Mouse (Mus musculus) Patski (cell line): ENCODE measurements at regions not wholly inside any gene's neighbourhood (a gene's known extent, or its start where the extent isn't known, plus 50 kb on each side); places are given as distances from the start of the nearest gene placed in this dataset.

Experiments
- ATAC-seq: fragments of 100-300 bp; one replicate; pipeline ENCODE4 v1.8.0; 2021
- CTCF ChIA-PET: fragments of 350-600 bp; sonication (Branson Sonifier 250); formaldehyde crosslinking; loops from one replicate; lab custom pipeline; 2022; ENCODE audit warnings: inconsistent platforms; lab: Charles Lee
- POLR2A ChIA-PET: fragments of 350-600 bp; sonication (Branson Sonifier 250); formaldehyde crosslinking; loops from one replicate; lab custom pipeline; 2022; ENCODE audit warnings: antibody characterized with exemption, inconsistent platforms; lab: Charles Lee
- DNase-seq: peaks from one replicate; pipeline ENCODE4 v3.0.0-alpha.2; 2011; ENCODE audit warnings: low read depth, low spot score
- H3K27me3 ChIP-seq: fragments of 371-371 bp; one replicate; pipeline ENCODE4 v1.5.1; 2021
- CTCF ChIP-seq: fragments of 100-300 bp; IDR thresholded peaks from one replicate; pipeline ENCODE4 v1.5.1; 2021
- in situ Hi-C: fragments of 300-500 bp; cut with MboI; formaldehyde crosslinking; loops from 3 replicates; pipeline ENCODE4 v1.11.1; 2018; ENCODE audit warnings: low pct_unique_long_range_greater_than_20kb, mixed read lengths

DNA sequence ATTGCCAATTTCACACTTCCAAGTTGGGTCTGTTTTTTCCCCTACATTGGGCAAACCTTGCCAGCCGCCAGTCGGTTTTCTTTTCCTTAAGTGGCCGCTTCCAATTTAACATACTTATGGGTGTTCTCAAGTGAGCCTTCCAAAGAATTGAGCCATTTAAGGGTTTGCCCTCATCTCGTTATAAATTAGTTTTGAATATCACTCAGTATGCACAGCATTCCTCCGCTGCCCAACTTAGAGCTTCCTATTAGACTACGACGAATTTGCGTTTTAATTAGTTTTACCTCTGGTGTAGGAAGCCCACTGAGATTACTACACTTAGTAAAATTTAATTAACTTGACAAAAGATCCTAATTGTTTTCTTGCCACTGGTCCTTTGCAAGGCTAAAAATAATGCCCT is 209.9 kb downstream of the Cdh11 start:
- ChIA-PET POLR2A (no interaction called here), CTCF (interaction anchor here (3.0 kb wide), 1 partner anchor 9 kb away, joined by 6 read pairs; no protein-coding TSS in a partner anchor)
- in situ Hi-C loops: no loop called here
- no peak for DNase-seq
- no peak for TF ChIP-seq CTCF
- no peak for ATAC-seq
- peaks cover 29% of the 10 kb centered on the region for H3K27me3 ChIP-seq

DNA sequence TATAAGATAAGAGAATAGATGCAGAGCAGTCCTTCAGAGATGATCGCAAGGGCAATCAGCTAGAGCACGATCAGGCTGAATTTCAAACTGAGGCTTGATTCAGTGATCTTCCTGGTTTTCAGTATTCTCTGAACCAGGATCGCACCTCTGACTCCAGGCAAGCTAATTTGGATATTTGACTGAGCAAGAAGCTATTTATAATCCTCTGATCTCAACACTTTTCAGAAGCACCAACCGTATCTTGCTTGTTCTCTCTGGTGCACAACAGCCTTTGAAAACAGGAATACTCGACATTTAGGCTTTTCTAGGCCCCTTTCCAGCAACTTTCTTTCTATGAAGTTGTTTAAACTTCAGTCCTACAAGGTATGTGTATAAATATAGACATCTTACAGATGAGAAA is 217.7 kb downstream of the Cdh11 start:
- H3K27me3 ChIP-seq: peaks cover 22% of the 10 kb centered on the region
- ChIA-PET POLR2A (no interaction called here), CTCF (no interaction called here)
- ATAC-seq: no peak
- no peak for TF ChIP-seq CTCF
- in situ Hi-C loops: no loop called here
- DNase-seq: no peak

DNA sequence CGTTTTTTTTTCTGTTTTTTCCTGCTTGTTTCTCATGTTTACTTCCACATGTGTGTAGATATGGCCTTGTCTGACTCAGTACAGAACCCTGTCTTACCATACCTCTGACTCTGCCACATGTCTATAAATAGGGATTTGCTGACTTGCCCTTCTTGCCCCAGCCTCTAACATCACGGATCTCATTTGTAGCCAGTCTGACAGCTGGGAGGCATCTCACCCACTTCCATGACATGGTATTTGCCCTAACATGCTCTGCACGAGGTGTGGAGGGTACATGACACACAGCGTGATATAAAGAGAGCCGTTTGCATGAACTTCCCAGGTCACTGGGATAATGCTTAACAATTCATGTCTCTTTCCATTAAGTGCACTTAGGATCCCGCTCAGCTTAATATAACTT is 231.2 kb downstream of the Cdh11 start:
- DNase-seq: no peak
- CTCF ChIA-PET: no interaction called here
- in situ Hi-C loops: no loop called here
- H3K27me3 ChIP-seq: peaks cover 3% of the 10 kb centered on the region
- POLR2A ChIA-PET: interaction anchor here (0.6 kb wide), 1 partner anchor 54 kb away, joined by 7 read pairs; no protein-coding TSS in a partner anchor
- no peak for TF ChIP-seq CTCF
- ATAC-seq: no peak

DNA sequence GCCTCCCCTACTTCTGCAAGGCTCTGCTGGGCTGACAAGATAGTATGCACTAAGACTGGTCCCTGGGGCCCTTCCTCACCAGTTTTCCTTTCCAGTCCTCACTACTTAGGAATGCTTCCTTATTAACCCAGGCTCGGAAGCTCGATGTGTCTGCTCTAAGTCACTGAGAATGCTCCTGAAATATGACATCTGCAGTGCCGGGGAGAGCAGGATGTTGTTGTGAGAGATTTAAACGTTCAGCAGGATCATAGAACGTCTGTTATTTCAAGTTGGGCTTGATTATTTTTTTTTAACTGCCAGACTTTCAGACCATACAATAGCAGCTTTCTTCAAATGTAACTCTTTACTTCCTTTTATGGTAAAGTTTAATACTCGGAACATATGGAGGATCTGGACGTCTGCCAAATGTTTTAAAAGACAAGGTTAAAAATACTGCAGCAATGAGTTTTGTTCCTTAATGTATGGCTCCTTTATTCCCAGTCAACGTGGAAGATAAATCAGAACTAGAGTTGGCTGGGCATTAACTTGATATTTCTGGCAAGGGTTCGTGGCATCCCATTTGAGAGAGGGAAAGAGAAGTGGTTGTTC is 232.0 kb downstream of the Cdh11 start:
- no peak for ATAC-seq
- peaks cover 3% of the 10 kb centered on the region for H3K27me3 ChIP-seq
- POLR2A ChIA-PET: no interaction called here
- no peak for DNase-seq
- in situ Hi-C loops: no loop called here
- CTCF ChIA-PET: no interaction called here
- TF ChIP-seq CTCF: no peak

DNA sequence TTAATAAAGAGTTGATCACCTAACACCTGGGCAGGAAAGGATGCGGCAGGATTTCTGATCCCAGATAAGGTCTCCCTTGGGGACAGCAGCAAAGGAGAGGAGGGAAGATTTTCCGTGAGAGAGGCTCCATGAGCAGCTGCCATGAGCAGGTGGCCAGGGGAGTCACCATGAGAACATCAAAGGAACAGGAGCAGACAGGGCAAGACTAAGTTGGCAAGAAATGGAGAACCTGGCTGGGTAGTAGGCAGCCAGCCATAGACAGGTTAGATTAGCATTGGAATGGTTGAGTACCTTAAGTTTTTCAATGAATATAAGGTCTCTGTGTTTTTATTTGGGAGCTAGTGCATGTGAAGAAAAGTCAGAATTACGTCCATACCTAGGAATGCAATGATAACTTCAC is 246.6 kb downstream of the Cdh11 start:
- ATAC-seq (no peak), DNase-seq (no peak)
- in situ Hi-C loops: no loop called here
- ChIA-PET POLR2A (no interaction called here), CTCF (no interaction called here)
- no peak for TF ChIP-seq CTCF
- H3K27me3 ChIP-seq: peaks cover 5% of the 10 kb centered on the region

DNA sequence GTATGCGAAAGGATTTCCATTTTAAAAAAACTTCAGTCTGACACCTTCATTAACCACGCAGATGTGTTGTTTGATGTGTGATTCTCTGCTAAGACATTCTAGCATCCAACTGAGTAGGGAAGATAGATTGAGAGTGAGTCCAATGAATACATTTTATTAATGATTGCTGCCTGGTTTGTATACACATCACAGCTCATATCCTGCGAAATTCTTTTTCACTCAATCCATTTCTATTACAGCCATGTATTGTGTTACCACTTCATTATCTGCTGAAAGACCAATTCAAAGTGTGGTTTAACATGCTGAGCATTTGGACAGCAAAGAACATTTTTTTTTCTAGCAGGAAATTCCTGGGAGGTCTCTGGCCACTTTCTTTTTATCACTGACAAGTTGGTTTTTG is 247.4 kb downstream of the Cdh11 start:
- ATAC-seq: no peak
- TF ChIP-seq CTCF: no peak
- in situ Hi-C loops: no loop called here
- DNase-seq: no peak
- ChIA-PET CTCF (no interaction called here), POLR2A (no interaction called here)
- H3K27me3 ChIP-seq: peaks cover 5% of the 10 kb centered on the region

DNA sequence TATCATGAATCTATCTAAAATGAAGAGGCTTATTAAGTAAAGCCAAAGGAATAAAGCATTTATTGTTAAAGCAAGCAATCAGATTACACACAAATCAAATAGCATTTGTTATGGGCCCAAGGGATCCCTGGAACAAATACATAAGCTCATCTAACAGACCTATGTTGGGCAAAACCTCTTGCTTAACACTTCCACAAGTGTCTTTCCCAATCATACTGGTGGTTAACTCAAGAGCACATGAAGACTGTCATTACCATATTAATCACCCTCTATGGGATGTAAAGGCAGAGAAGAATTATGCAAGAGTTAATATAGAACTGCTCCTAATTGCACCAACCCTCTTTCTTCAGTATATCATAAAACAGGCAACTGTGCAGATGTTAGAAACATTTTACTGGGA is 267.0 kb downstream of the Cdh11 start:
- POLR2A ChIA-PET: no interaction called here

DNA sequence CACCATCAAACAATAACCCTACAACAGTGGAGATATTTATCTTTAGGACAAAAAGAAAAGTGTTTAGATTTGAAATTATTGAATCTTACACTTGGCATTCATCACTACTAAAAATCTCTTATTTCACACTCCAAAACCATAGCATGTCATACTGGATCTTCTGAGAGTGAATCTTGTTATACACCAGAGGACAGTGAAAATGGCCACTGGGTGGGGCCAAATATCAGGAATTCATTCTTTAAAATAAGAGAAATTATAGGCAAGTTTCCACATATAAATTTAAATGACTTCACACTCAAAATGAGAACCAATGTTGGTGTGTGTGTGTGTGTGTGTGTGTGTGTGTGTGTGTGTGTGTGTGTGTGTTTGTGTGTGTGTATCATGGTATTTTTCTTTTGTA is 269.7 kb downstream of the Cdh11 start:
- DNase-seq: no peak
- in situ Hi-C loops: loop anchor here (5.0 to 25.0 kb wide), 2 partner anchors 267 to 1522 kb away; no protein-coding TSS in a partner anchor
- peak; percentile 25 for TF ChIP-seq CTCF
- no peak for ATAC-seq
- H3K27me3 ChIP-seq: peaks cover 36% of the 10 kb centered on the region
- ChIA-PET POLR2A (no interaction called here), CTCF (no interaction called here)

More for the DNA sequence above, 267.0 kb downstream of the Cdh11 start:
- no peak for DNase-seq
- TF ChIP-seq CTCF: no peak
- CTCF ChIA-PET: no interaction called here
- in situ Hi-C loops: loop anchor here (5.0 to 25.0 kb wide), 2 partner anchors 264 to 1519 kb away; no protein-coding TSS in a partner anchor
- no peak for ATAC-seq
- H3K27me3 ChIP-seq: peaks cover 37% of the 10 kb centered on the region

DNA sequence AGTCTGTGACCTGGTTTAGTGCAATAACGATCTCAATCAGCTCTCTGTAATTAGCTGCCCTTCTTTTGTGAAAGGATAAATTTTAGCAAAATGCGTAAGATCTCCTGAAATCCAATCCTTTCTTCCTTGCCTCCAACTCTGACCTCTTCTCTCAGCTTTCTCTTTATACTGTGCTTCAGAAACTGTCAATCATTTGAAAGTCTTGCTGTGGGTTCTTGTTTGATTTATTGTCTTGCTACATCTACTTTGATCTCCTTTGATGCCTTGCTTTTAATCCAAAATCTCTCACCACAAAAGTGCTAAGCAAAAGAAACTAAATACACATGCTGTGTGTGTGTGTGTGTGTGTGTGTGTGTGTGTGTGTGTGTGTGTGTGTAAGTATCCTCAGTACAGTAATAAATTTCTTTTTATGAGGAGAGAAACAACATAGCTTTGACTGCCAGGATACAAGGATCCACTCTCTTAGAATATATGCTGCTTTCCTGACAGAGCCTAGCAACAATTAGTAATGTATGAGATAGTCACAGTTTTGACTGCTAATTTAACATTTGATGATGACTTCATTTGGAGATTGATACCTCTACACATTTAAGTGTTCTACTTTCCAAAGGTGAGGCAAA is 270.5 kb downstream of the Cdh11 start:
- H3K27me3 ChIP-seq: peaks cover 38% of the 10 kb centered on the region
- ATAC-seq: no peak
- ChIA-PET POLR2A (no interaction called here), CTCF (interaction anchor here (0.6 kb wide), 1 partner anchor 11 kb away, joined by 3 read pairs; no protein-coding TSS in a partner anchor)
- no peak for DNase-seq
- in situ Hi-C loops: loop anchor here (5.0 to 25.0 kb wide), 2 partner anchors 267 to 1522 kb away; no protein-coding TSS in a partner anchor
- no peak for TF ChIP-seq CTCF

DNA sequence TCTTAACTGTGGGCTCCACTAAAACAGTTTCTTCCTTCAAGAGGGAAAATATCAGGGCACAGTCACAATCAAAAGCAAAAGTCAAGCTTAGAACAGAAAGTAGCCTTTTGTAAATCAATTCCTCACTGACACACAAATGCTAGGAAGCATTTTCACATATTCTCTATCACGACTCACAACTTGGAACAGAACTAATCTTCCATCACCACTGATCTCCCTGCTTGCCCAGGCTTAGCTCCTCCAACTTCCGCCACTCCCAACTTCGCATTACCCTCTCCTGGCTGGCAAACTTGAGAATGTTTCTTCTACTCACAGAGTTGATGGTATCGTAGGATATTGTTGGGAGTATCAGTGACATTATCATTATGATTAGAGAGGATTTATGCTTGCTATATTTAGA is 284.7 kb downstream of the Cdh11 start:
- ATAC-seq (no peak), DNase-seq (no peak)
- ChIA-PET POLR2A (interaction anchor here (0.5 kb wide), 1 partner anchor 29 kb away, joined by 4 read pairs; no protein-coding TSS in a partner anchor), CTCF (no interaction called here)
- TF ChIP-seq CTCF: no peak
- H3K27me3 ChIP-seq: no peaks in the 10 kb centered on the region
- in situ Hi-C loops: loop anchor here (25.0 kb wide), 1 partner anchor 1537 kb away; no protein-coding TSS in a partner anchor

DNA sequence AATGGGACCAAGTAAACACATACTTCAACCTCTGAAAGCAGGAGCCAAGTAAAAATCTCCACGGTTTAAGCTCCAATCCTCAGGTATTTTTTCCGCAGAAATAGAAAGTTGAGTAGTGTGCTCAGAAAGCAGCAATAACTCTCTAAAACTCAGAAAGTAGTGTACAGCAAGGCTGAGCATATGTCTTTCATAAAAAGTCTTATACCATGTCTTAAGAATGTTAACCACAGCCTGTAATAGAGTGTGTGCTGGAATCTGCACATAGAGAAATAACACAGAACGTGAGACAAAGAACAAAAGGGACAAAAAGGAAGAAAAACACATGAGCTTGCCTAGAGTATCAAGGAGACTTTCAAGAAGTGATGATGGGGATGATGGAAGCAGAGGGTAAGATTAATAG is 285.2 kb downstream of the Cdh11 start:
- no peak for DNase-seq
- ATAC-seq: no peak
- POLR2A ChIA-PET: interaction anchor here (0.5 kb wide), 1 partner anchor 29 kb away, joined by 4 read pairs; no protein-coding TSS in a partner anchor
- in situ Hi-C loops: loop anchor here (25.0 kb wide), 1 partner anchor 1537 kb away; no protein-coding TSS in a partner anchor
- CTCF ChIA-PET: no interaction called here
- no peak for TF ChIP-seq CTCF
- H3K27me3 ChIP-seq: no peaks in the 10 kb centered on the region
